Mouse (Mus musculus): ENCODE measurements around the gene Rad51b.

Rad51b gene

DNA sequence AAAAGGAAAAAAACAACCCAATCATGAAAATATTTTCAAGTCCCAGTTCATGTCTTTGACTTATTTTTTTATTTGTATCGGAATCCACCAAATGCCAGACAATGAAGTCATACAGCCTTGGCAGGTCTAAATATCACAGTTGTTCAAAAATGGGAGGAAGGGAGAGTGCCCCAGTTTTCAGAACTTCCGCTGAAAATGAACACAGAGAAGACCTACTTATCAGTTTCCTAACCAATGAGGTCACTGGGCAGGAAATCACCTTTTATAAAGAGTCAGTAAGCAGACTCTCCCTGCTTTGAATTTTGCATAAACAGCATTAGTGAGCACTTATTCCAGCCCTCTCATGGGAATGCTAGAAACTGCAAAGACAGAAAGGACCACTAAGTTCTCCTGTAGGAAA, 465.0 kb downstream of the Rad51b start:
- no peak for DNase-seq (ENCODE audit: low read depth, low spot score)

GRCm38 (mm10) chr12:79762570-79763275, 465.6 kb downstream of the Rad51b start:
- DNase-seq (ENCODE audit: low read depth, low spot score): no peak

DNA sequence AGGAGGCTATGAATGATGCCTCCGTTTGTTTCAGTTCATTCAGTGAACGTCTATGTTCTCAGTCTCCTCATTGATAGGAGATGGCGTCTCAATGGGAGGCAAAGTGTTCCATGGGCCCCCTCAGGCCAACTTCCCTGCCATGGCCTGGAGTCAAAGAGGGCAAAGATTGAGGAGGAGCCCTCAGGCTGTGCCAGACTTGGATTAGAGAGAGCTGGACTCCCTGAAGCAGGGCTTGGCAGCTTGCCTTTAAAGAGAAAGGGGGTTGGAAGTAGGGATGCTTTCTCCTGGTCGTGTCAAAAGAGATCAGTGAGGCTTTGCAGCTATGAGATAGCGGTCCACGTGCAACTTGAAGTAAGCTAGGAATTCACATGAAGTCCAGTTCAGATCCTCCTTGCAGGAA, 469.0 kb downstream of the Rad51b start:
- DNase-seq (ENCODE audit: low read depth, low spot score): no peak

DNA sequence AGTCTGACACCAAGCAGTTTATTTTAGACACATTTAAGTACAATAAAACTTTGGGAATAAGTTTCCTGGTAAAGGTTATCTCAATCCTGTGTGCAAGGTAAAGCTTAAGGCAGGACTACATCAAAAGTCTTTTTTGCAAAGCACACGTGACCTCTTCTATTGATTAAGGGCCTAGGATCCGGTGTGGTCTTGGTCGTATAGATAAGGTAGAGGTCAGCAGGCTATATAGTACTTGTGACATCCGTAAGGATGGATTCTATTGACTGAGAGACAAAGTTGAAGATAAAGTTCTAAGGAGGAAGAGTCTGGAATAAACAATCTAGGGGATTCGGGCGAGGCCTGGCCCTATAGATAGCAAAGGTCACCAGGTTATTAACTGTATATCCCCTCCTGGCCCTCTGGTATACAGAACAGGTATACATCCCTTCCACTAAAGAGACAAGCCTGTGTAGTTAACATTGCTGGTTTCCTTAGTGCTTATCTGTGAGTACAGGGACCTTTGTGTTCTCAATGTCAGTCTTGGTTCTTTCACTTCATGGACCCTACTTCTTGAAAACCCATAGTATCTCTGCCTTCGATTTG, 471.8 kb downstream of the Rad51b start:
- DNase-seq (ENCODE audit: low read depth, low spot score): no peak

DNA sequence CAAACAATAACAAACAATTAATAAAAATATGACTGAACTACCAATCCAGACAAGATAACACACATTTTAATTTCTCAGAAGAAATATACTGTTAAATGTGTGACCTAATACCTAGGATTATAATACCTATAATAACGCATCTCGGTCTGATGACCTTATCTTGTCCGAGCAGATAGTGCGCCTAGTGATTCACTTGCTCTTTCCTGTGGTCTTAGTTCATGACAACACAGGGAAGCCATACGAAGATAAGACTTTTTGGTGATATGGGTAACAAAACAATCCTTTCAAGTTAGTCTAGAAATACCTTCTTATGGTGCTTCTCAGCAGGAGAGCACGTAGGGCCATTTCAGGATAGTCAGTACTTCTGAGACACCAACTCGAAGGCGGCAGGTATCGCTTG, 472.7 kb downstream of the Rad51b start:
- DNase-seq (ENCODE audit: low read depth, low spot score): no peak

- no peak for DNase-seq (ENCODE audit: low read depth, low spot score)
These were observed 474.1 kb downstream of the Rad51b start for GRCm38 (mm10) chr12:79771194-79771593.

- DNase-seq (ENCODE audit: low read depth, low spot score): no peak
These were observed 474.7 kb downstream of the Rad51b start for GRCm38 (mm10) chr12:79771741-79772140.

DNA sequence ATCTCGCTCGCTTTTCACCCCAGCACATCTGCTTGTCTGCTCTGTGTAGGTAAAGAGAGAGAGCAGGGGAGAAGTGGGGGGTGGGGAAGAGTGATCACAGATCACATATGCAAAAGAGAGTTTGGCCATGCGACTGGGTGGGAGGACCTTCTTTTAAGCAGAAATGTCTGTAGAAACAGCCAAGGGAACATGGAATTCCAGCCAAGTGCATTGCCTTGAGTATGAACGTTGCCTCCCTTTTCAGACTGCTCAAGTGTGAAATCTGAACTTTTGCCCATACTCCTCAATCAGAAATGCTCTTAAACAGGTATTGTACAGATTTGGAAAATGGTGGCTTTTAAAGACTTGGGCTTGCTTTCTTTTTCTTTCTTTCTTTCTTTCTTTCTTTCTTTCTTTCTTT, 476.2 kb downstream of the Rad51b start:
- DNase-seq (ENCODE audit: low read depth, low spot score): no peak

- DNase-seq (ENCODE audit: low read depth, low spot score): no peak
These were observed 477.5 kb downstream of the Rad51b start for GRCm38 (mm10) chr12:79774571-79774970.

DNA sequence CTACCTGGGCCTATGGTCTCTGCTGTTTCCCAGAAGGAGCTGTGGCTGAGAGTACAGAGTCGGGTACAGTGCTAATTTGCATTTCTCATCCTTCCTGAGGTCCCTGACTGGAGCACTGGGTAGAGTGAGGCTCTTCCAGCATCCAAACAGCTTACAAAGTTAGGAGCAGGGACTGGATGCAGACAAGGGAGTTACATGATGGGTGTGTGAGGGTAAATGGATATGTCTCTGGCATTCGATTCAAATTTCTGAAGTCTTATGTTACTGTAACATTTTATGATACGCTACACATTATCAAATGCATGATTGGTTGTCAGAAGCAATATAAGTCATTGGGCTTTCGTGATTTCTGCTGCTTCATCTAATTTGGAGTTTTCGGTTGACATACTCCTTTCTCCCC, 479.7 kb downstream of the Rad51b start:
- no peak for DNase-seq (ENCODE audit: low read depth, low spot score)

DNA sequence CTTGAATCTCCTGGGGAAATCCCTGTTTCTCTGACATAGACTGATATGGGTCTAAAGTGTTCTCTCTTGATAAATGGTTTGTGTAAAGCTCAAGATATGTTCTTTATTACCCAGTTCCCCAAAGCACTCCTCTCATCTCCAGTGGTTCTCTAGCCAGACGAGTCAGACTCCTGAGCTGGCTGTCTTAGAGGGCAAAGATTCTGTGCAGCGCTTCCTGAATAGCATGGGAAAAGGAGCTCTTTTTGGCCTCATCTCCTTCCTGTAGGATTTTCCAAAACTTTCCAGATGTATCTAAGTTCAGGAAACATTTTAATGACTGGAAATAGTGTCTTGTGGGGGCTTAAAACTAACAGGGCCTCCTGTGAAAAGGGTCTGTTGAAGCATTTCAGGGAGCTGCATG, 483.7 kb downstream of the Rad51b start:
- DNase-seq (ENCODE audit: low read depth, low spot score): no peak

- no peak for DNase-seq (ENCODE audit: low read depth, low spot score)
These were observed 484.7 kb downstream of the Rad51b start for GRCm38 (mm10) chr12:79781788-79782187.

DNA sequence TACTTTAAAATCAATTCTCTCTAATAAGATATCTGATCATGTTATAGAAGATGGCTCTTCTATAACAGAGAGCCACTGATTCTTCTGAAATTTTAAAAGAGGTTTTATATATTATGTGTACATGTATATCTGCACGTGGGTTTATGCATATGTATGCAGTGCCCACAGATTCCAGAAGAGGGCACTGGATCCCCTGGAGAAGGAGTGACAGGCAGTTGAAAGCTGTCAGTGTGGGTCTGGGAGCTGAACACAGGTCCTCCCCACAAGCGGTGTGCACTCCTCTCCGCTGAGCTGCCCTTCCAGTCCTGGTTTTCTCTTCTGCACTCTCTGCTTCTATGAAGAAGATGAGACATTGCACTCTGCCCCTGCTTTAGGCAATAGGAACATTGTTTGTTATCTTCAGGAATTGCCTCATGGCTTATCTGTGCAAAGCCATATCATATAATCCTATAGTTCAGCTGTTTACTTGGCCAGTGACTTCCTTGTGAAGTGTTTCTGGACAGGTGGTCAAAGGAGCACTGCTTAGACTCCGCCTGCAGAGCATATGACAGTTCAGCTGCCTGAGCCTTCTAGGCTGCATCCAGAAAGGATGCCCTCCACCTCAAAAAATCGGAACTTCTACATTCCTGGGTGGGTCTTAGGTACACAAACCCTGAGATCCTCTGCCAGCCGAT, 485.5 kb downstream of the Rad51b start:
- DNase-seq (ENCODE audit: low read depth, low spot score): no peak

DNA sequence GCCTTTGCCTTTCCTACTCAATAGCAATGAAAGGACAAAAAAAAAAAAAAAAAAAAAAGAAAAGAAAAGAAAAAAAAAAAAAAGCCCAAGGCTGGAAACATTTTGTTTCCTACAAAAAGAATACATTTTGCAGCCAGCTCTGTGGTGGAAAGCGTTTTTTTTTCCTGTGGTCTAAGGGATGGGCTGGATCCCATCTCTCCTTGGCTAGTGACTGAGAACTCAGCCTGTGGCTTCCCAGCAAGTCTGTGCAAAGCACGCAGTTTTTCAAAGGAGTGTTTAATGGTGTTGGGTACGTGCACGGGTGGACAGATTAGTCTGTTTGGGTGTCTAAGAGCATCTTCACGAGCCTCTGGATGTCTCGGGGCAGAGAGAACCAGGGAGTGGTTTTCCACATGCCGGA, 487.1 kb downstream of the Rad51b start:
- no peak for DNase-seq (ENCODE audit: low read depth, low spot score)

DNA sequence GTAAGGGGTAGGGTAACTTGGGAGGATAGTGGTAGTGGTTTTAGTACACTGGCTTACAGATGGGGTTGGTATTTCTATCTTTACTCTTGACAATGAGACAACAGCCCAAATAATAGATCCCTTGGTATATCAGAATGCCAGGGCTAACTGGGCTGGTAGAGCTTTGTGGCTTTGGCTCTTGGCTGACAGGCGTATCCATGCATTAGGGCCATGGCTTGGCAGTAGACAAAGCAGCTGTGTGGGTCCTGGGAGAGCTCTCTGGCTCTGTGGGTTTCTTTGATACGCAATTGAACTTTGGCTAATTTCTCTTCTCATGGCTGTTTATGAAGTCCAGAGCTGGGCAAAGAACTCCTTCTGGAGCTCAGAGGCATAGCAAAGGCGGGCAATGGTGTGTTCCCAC, 488.6 kb downstream of the Rad51b start:
- no peak for DNase-seq (ENCODE audit: low read depth, low spot score)

GRCm38 (mm10) chr12:79787538-79787937, 490.5 kb downstream of the Rad51b start:
- no peak for DNase-seq (ENCODE audit: low read depth, low spot score)

GRCm38 (mm10) chr12:79788340-79788739, 491.3 kb downstream of the Rad51b start:
- DNase-seq (ENCODE audit: low read depth, low spot score): no peak

GRCm38 (mm10) chr12:79789481-79789880, 492.4 kb downstream of the Rad51b start:
- no peak for DNase-seq (ENCODE audit: low read depth, low spot score)

DNA sequence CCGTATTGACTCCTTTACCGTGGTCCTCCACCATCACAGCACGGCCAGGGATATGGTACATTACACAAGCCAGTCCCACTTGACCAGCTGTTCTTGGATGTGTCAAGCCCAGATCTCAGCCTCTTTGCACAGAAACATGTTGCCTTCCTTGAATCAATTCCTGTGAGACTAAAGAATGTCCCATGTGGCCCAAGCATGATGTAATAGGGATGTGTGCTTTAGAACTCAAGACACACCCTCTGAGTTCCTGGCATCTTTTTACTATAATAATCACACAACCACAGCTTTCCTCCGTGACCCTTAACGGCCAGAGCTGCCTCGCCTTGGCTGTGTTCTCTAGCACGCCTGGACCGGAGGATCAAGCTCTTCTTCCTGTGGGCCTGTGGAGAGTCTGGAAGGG, 496.3 kb downstream of the Rad51b start:
- DNase-seq (ENCODE audit: low read depth, low spot score): no peak

DNA sequence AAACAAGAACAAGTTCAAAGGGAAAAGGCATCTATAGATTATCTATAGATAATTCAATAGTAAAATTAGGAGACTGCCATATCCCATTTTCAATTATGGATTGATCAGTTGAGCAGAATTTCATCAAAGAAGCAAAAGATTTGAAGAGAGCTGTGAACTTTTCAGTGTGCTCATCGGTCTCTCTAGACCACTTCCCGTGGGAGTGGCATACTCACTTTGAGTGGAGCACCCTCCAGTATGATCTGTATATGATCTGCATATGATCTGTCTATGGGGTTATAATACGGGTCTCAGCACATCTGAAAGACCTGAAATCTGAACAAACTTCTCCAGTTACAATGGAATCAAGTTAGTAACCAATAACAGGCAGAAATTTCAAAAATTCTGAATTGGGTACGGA, 497.7 kb downstream of the Rad51b start:
- no peak for DNase-seq (ENCODE audit: low read depth, low spot score)

- no peak for DNase-seq (ENCODE audit: low read depth, low spot score)
These were observed 499.2 kb downstream of the Rad51b start for GRCm38 (mm10) chr12:79796260-79796659.

GRCm38 (mm10) chr12:79796823-79797821, 500.0 kb downstream of the Rad51b start:
- DNase-seq (ENCODE audit: low read depth, low spot score): no peak
